Mouse (Mus musculus) liver, postnatal 0 days (tissue): ENCODE measurements around the gene Fa2h.

ENCODE experiments used
- CTCF ChIP-seq: sonication (generic); IDR thresholded peaks from 2 replicates; pipeline ENCODE4 v1.5.1; 2016; ENCODE audit warnings: antibody characterized with exemption, low read depth
- EP300 ChIP-seq: IDR thresholded peaks from 2 replicates; pipeline ENCODE4 v1.6.1; 2016; ENCODE audit warnings: antibody characterized with exemption, low read depth, mild to moderate bottlenecking

DNA sequence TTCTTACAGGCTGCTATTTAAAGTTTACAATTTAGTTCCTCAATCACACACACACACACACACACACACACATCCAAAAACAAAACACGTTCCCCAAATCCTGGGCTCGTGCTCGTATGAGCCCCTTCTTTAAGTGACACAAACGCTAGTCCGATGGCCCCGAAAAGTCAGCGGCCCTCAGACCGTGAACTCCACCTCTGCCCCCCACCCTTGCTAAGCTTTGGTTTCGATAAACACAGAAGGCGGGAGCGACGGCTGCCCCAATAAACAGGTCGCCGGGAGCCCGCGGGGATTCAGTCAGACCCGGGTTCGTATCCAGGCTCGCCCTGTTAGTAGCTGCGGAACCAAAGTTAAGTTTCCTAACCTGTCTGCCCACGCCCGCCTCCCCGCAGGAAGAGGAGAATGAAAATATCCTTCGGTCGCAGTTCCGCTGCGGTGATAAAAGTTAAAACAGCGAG, 94.2 kb downstream of the Fa2h start:
- TF ChIP-seq CTCF (no peak), EP300 (no peak)
